Mouse (Mus musculus): ENCODE data around the gene Ptpn1. TPM values are rescaled to one million over a fixed set of nuclear protein-coding genes. Genes with fewer than 3 reads are reported as not detected.

Ptpn1 gene
- polyA plus RNA-seq, 1 experiment: 45.7 TPM

DNA sequence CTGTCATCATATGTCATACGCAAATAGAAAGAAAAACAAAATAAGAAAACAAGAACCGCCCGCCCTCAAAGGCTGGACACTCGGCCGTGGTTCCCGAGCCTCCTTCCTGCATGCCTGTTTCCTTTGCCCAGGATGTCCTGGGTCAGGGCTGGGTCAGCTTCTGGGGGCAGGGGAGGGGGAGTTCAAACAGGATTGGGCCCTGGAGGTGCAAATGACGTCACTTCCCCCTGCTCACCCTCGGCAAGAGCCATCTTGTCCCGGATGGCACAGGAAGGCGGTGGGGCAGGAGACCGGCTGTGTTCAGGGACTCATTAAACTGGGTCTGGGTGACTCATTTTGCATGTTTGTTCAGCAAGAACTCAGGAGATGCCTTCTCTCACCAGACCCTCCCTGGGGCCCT, 11.8 kb upstream of the Ptpn1 start:
- DNase-seq (ENCODE audit: extremely low spot score in 1 of 2, low spot score in 1 of 2): no peak

DNA sequence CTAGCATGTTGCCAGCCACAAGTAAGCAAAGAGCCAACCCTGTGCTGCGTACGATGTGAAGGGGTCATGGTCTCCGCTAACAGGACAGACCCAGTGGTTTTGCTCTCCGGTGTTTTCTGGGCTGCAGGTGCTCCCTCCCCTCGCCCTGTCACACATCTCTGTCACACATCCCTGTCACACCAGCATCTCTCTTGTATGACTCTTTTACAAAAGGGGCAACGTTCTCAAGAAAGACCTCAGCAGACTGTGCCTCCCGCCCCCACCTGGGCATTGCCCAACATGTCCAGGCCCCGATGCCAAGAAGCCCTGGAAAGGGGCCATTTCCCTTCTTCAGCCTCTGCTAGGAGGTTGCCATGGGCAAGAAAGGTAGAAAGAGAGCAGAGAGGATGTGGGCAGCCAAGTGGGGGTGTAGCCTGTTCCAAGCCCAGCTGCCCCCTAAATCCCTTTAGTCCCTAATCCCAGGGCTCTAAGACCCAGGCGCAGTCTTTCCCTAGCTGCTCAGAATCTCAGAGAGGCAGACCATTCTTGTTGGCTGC, 10.8 kb upstream of the Ptpn1 start:
- no peak for DNase-seq (ENCODE audit: extremely low spot score in 1 of 2, low spot score in 1 of 2)

DNA sequence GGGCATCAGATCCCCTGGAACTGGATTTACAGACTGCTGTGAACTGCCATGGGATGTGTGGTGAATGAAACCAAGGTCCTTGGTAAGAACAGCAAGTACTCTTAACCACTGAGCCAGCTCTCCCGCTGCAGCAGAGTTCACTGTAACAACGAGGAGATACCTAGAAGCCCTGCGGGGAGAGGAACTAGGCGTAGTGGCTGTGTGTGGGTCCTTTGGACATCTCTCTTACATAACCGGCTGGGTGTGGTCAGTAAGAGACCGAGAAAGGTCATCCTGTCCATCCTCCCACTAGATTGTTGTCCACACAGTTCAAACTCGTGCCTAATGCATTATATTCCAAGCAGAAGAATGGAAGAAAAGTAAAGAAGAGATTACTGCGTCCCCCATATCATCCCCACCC, 10.0 kb upstream of the Ptpn1 start:
- no peak for DNase-seq (ENCODE audit: extremely low spot score in 1 of 2, low spot score in 1 of 2)

DNA sequence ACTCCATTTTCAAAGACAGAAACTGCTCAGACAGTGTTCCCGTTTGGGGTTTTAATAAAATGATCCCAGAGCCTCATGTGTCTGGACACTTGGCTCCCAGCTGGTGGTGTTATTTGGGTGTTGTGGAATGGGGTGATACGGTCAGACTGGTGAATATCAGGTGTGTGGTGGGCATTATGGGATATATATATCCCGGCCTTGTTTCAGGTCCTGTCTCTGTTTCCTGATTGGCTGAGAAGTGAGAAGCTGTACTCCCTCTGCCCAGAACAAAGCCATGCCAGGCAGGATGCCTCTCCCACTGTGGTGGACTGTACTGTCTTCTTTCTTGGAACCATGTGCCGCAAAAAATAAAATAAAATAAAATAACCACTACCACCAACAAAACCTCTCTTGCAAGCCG, 7.8 kb upstream of the Ptpn1 start:
- no peak for DNase-seq (ENCODE audit: extremely low spot score in 1 of 2, low spot score in 1 of 2)

DNA sequence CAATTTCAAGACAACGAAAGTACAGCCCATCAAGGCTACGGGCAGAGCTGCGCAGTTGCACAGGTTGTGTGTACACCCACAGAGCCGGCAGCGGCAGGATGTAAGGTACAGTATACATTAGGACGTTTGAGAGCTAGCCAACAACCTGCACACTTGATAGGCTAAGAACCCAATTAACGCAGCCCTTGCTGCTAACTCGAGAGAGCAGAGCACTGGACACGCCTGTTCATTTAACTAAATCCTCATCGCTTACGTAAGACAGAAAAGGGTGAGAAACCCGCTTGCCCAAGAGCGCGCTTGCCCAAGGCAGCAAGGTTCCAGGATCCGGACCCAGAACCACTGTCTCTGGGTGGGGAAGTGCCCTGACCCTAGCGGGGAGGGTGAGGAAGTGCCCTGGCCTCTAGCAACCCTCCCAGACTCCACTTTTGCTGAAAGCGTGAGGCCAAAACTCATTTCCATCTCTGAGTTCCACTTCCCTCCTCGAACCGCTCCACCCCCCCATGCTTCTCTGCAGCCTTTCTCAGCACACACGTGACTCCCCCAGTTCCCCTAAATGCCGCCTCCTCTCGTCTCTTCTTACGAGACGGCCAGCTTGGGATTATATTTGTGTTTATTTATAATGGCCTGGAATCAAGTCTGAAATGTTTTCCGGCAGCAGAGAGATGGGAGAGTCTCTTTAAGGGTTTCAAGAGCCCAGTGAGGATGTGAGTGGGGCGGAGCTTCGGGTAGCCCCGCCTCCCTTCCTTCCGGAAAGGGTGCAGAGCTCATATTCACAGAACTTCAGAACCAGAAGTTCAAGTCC, 6.9 kb upstream of the Ptpn1 start:
- DNase-seq (ENCODE audit: extremely low spot score in 1 of 2, low spot score in 1 of 2): peak; percentile 44 to 84

DNA sequence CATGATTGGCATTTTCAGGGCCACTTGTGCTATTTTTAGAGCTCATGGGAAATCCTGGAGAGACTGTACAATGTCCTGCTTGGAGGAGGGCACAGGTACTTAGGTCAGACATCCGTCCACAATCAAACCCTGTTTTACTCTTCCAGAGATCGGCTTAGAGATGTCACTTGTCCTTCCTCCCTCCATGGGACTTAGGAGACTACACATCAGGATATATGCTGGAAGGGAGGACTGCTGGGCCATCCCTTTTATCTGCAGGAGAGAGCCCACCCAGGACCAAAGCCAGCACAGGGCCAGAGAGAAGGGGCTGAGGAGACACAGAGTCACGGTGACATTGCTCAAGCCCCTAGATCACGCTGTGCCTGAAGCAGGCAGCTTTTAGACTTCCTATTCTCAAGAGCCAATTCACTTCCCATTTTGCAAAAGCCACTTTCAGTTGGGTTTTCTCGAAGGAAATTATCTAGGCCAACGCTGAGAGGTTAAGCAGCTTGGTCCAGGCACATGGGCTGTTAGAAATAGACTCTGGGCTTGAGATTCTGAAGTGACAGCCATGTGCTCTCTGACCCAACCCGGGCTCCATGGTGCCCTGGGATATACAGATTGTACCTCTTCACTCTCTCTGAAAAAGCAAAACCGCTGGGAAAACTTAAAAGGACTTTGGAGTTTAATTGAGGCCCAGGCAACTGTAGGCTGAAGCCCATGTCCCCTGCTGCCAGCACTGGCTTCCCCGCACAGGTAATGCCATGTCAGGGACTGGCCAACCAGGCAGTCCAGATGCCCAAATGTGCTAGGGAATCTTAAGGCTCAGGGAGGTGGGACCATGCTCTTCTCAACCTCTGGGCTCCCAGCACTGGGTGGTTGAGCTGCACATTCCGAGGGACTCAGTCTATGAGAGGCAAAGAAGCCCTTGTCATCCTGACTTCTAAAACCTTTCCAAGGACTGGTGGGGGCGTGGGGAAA, 5.7 kb upstream of the Ptpn1 start:
- DNase-seq (ENCODE audit: extremely low spot score in 1 of 2, low spot score in 1 of 2): no peak

DNA sequence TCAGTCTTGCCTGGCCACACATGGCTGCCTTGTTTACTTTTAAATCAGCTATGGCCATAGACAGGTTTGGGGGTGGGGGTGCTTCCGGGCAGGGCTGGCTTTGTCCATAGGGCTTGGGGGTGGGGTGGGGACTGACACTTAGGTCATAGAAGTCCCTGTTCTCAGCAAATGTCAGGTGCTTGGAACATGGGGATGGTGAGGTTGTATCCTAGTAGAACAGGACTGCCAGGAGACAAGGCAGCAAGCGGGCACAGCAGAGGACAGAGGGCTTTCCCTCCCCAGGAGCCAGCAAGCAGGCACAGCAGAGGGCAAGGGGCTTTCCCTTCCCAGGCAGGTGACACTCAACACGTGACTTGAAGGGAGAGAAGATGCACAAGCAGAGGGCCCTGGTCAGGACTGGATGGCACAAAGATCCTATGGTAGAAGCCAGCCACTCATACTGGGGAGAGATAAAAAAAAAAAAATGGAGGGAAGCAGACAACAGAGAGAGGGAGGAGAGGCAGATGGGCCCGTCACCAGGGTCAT, 3.8 kb upstream of the Ptpn1 start:
- no peak for DNase-seq (ENCODE audit: extremely low spot score in 1 of 2, low spot score in 1 of 2)

DNA sequence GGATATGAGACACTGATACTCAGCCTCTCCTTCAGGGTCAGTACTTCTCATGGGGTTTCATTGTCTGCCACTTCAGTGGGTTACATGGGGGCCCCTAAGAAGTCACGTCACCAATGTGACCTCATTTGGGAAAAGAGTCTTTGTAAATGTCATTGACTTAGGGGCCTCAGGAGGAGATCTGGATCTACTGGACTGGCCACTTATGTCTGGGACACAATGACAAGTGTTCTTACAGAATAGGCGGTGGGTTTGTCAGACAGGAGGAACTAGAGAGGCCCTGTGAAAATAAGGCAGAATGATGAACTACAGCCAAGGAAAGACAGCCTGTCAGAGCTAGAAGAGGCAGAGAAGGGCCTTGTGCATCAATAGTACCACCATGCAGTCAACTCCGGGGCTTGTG, 2.9 kb upstream of the Ptpn1 start:
- no peak for DNase-seq (ENCODE audit: extremely low spot score in 1 of 2, low spot score in 1 of 2)

DNA sequence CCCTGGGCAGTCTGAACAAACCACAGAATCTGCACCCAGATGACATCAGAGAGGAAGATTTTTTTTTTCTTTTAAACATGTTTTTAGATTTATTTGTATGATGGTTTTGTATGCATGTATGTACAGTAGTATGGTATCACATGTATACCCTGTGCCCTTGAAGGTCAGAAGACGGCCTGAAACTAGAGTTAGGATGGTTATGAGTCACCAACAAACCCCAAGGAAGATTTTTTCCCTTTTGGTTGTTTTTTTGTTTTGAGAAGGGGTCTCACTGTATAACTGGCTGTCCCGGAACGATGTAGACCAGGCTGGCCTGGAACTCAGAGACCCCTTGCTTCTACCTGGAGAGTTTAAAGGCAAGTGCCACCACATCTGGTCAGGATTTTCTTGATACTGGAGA, 882 bp upstream of the Ptpn1 start:
- no peak for DNase-seq (ENCODE audit: extremely low spot score in 1 of 2, low spot score in 1 of 2)

DNA sequence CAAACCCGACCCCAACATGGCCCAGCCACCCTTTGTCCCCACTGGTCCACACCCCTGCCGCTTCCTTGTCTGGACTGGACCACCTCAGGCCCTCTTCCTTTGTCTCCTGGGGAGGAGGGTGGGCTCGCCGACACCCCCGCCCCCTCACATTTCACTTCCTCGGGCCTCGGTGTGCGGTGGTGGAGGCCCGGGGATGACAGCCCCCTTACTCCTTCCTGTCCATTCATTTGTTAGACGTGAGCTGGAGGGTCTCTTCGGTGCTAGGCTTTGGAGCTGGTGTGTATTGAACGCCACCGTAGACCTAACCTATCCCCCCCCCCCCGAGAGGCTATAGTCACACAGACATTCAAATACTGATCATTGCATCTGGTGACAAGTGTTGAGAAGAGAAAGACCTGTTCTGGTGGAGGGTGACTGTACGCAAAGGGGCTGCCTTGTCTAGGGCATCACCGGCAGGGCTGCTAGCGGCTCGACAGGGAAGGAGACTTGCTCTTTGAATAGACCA, 922 bp downstream of the Ptpn1 start:
- no peak for DNase-seq (ENCODE audit: extremely low spot score in 1 of 2, low spot score in 1 of 2)

DNA sequence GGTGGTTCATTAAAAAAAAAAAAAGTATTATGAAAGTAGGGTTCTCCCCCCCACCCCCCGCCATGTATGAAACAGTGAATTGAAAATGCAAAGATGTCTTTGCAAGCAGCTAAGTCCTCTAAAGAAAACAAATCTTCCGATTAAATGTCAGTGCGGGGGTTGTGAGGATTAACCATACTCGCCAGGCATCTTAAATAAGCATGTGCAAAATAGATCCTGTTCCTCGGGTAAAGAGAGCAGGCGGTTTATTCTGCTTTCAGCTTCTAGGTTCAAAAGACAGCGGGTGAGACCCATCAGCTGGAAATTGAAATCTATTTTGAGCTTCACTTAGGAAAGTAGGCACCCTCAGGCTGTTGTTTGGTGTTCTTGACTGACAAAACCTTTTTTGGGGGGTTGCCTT, 1.5 kb downstream of the Ptpn1 start:
- DNase-seq (ENCODE audit: extremely low spot score in 1 of 2, low spot score in 1 of 2): peak in 1 of 2 experiments; percentile 64

DNA sequence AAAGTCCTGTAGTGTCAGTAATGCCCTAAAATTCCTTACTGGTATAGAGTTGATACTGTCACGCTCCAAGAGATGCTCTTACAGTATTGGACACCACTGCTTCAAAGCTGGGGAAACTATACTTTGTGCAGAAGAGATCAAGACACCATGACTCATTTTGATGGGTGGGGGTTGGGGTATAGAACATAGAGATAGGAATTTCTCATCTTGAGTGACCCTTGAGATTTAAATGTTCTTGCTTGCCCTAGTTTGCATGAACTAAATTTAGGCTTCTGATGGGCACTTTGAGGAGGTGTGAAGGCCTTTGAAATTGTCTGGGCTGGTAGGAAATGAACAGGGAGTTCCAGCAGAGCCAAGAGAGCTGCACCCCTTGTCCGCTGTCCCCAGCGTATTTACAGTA, 4.1 kb downstream of the Ptpn1 start:
- no peak for DNase-seq (ENCODE audit: extremely low spot score in 1 of 2, low spot score in 1 of 2)

DNA sequence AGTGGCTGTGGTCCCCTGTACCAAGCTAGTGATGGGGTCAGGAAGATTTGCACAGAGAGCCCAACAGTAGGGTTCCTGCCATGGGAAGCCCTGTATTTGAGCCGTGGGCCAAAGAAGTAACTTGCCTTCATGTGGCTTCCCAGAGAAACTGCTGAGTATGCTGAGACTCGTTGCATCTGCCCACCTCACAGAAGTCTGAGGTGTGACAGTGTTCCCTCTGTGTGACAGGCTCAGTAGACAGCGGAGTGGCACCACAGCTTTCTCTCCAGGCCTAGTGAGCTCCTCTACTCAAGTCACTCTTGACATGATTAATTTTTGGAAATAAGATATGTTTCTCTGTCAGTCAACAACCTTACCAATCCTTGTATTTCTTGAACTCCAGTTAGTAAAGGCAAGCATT, 6.9 kb downstream of the Ptpn1 start:
- no peak for DNase-seq (ENCODE audit: extremely low spot score in 1 of 2, low spot score in 1 of 2)

DNA sequence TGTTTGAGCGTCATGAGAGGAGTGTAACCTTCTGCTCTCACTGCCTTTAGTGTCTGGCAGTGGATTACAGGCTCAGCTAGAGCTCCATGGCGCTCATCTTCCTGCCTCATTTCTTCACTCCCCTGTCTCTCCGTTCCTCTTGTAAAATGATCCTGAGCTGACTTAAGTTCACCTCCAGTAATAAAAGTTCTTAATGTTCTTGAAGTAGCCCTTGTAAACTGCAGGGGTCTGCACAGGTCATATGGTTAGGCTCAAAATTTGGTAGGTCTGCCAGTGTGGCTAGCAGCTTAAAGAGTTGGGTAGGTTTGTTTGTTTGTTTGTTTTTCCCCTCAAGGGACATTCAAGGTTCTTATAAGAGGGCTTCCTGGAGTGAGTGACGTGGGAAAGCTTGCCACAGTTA, 7.3 kb downstream of the Ptpn1 start:
- no peak for DNase-seq (ENCODE audit: extremely low spot score in 1 of 2, low spot score in 1 of 2)

DNA sequence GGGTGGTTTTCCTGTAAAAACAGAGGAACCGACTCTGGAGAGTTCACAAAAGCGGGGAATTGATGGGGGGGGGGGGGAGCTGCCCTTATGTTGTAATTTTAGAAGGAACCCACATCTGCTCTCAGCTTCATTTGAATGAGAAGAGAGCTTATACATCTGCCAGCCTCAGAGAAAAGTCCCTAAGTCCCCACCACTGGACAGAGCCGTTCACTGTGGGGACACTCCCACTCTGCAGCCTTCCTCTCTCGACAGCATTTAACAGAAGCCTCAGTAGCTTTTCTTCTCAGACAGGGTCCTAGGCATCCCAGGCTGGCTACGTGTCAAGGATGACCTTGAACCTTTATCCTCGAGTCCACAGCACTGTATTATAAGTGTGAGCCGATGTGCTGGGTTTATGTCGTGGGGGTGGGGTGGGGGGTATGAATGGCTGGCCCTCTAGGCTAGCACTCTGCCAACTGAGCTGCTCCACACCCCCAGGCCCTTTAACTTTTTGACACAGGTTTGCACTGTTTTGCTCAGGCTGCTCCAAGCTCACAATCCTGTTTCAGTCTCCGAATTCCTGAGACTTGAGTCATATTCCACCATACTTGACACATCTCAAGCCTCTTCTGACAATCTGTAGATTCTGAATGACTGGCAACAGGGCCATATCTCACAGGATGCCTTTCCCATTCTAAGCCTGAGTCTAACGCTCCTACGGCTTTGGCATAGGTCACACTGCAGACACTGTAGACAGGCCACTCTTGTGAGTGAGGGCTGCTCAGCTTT, 8.0 kb downstream of the Ptpn1 start:
- no peak for DNase-seq (ENCODE audit: extremely low spot score in 1 of 2, low spot score in 1 of 2)

DNA sequence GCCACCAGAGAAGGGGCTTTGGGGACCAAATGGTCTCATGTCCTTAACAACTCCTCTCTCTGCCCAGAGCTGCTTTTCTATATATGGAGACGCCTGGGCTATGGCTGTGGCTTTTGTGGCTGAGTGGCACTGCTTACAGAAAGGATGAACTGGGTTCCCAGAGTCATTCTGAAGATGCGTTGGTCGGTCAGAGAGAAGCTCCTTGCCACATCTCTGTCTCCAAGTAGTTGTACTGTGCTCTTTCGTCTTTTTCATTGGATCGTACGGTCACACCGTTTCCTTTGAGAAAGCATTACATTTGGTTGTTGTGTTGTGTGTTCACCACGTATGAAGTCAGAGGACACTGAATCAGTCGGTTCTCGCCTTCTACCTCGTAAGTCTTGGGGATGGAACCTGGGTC, 8.8 kb downstream of the Ptpn1 start:
- DNase-seq (ENCODE audit: extremely low spot score in 1 of 2, low spot score in 1 of 2): no peak

DNA sequence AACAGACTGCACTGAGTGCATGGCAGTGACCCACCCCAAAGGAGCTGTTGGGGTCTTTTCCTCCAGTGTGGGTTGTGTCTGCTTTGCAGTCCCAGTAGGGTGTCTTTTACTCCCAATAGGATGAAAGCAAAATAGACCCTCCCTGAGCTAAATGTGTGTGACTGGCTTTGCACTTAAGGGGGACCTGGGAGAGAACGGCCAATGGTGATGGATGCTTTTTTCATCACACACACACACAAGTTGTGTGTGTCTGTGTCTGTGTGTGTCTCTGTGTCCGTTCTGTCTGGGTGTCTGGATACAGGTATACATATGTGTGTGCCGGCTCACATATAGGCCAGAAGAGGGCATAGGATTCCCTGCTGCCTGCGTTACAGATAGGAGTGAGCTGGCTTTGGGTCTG, 9.5 kb downstream of the Ptpn1 start:
- no peak for DNase-seq (ENCODE audit: extremely low spot score in 1 of 2, low spot score in 1 of 2)

DNA sequence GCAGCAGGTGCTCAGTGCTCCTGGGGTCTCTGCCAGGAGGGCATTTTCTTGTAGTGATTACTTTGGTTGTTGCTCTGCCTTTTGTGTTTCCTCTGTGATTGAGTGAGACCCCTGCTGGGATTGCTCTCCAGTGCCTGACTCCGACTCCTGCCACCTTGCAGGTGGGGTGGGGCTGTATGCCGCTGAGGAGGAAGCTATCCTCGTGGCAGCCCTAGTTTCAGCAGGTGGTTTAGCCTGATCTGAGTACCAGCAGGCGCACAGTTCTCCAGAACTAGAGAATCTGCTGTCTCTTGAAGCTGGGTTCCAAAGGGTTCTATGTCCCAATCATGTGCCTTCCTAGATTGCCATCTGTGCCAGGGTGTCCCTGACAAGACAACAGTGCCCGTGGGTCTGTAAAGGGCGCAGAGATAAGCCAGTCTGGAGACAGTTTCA, 9.9 kb downstream of the Ptpn1 start:
- DNase-seq (ENCODE audit: extremely low spot score in 1 of 2, low spot score in 1 of 2): no peak

DNA sequence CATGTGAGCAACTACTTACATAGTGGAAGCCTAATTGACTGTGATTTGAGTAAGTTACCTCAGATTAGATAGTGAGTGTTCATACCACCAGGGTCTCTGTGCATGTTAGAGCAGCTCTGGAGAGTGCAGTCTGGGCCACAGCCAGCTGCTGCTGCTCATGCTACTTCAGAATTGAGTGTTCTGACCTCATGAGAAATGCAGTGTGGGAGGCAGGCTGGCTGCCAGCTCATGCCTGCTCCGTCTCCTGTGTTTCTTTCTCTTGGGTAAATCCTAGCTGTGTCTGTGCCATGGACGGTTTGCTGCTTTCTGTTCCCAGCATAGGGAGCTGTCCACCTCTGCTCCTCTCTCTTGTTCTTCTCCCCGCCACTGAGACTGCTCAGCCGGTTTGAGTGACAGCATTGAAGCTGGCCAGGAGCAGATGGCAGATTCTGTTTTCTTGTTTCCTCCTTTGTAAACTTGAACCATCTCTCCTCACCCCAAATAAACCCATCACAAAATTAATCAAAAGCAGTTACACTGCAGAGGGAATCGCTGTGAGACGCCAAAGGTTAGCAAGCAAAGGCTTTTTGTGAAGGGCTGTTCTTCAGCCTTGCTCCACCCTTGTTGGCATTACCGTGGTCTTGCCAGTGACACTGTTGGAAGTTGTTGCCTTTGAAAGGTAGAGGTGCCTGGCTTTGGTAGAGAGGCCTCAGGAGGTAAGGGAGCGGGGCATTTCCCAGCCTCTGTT, 10.5 kb downstream of the Ptpn1 start:
- DNase-seq (ENCODE audit: extremely low spot score in 1 of 2, low spot score in 1 of 2): peak; percentile 73 to 84

Data from frontal cortex, adult 2 months (tissue).